Mouse (Mus musculus): ENCODE measurements around the gene Gm21887.
"Not testable (repeated sequence)": the region's sequence is repeated elsewhere in the genome, so short reads cannot be mapped to it uniquely, and the experiment has no call there.

GRCm38 (mm10) chrX:169977856-169978435 is 31.5 kb upstream of the Gm21887 start:
- not testable (repeated sequence) for TF ChIP-seq POLR2A, CTCF (IDR thresholded peaks at IDR 0.05; ENCODE audit: extremely low read depth, insufficient read depth, low read length)

All from cortical plate, adult 2 months (tissue).